Mouse (Mus musculus) midbrain, embryonic 11.5 days (tissue): Measurements from ENCODE around the gene Tubgcp6. TPM values are rescaled to one million over a fixed set of nuclear protein-coding genes. Genes with fewer than 3 reads are reported as not detected.

Experiments
- ATAC-seq: fragments of 200-750 bp; cut with Nextera tagmentation; 2 replicates; pipeline ENCODE4 v1.8.0; 2017; ENCODE audit warnings: moderate TSS enrichment, moderate library complexity; ENCODE audit not compliant: low FRiP score
- DNase-seq: peaks from one replicate; pipeline ENCODE4 v3.0.0; 2015; ENCODE audit warnings: low spot score; ENCODE audit errors: missing footprints
- H3K27ac ChIP-seq: fragments of 300-500 bp; sonication (generic); 2 replicates; pipeline ENCODE4 v1.5.1; 2014; ENCODE audit warnings: low read depth, low read length
- H3K27me3 ChIP-seq: fragments of 300-500 bp; sonication (generic); 2 replicates; pipeline ENCODE4 v1.6.1; 2014; ENCODE audit warnings: mild to moderate bottlenecking, low read length, moderate library complexity, mixed read lengths; ENCODE audit not compliant: control insufficient read depth, insufficient read depth
- H3K36me3 ChIP-seq: fragments of 300-500 bp; sonication (generic); 2 replicates; pipeline ENCODE4 v1.6.1; 2014; ENCODE audit warnings: mild to moderate bottlenecking, low read length, moderate library complexity, mixed read lengths; ENCODE audit not compliant: control insufficient read depth, insufficient read depth
- H3K4me1 ChIP-seq: fragments of 300-500 bp; sonication (generic); 2 replicates; pipeline ENCODE4 v1.6.1; 2014; ENCODE audit warnings: low read length; ENCODE audit not compliant: control insufficient read depth, insufficient read depth
- H3K4me2 ChIP-seq: fragments of 300-500 bp; sonication (generic); 2 replicates; pipeline ENCODE4 v1.6.1; 2014; ENCODE audit warnings: mild to moderate bottlenecking, moderate library complexity
- H3K4me3 ChIP-seq: fragments of 300-500 bp; sonication (generic); 2 replicates; pipeline ENCODE4 v1.5.1; 2014; ENCODE audit warnings: low read depth, low read length
- H3K9ac ChIP-seq: fragments of 300-500 bp; sonication (generic); 2 replicates; pipeline ENCODE4 v1.6.1; 2014; ENCODE audit warnings: low read length
- H3K9me3 ChIP-seq: fragments of 300-500 bp; sonication (generic); 2 replicates; pipeline ENCODE4 v1.6.1; 2016; ENCODE audit warnings: low read length; ENCODE audit not compliant: control insufficient read depth
- WGBS: fragments of 180-500 bp; shearing (Covaris S2); extraction: QIAGEN DNeasy Blood & Tissue Kit; methylation state at CpG from one replicate; pipeline ENCODE4 v1.1.7; 2014; 5-methylcytosine and 5-hydroxymethylcytosine counted together
- polyA plus RNA-seq: library from polyadenylated mRNA; unstranded; fragments of >200 nt; fragmentation: Nextera tagmentation; extraction: Ambion mirVana; gene quantifications from 2 replicates; pipeline ENCODE4 v1.2.1, GENCODE M21; 2014

Gene Tubgcp6
- 14.9 and 16.8 TPM in 2 replicates for polyA plus RNA-seq

GRCm38 (mm10) chr15:89122649-89123366, at the start of gene Tubgcp6:
TSS of gene Tubgcp6 (minus strand) at chr15:89123112.
- WGBS, result under 1% methylated on average over 47 of the region's 47 CpGs
- Histone ChIP-seq H3K4me3 (peak within 1 kb of the TSS; percentile 88), H3K9me3 (no peaks in the 10 kb centered on the region), H3K27ac (peak within 1 kb of the TSS; percentile 47), H3K9ac (peak within 1 kb of the TSS; percentile 88), H3K36me3 (no peaks in the 10 kb centered on the region; the same call in 1 of the 2 replicates), H3K4me2 (peak within 1 kb of the TSS; percentile 96), H3K27me3 (no peaks in the 10 kb centered on the region), H3K4me1 (peaks cover 27% of the 10 kb centered on the region)
- DNase-seq (peak; percentile 100), ATAC-seq (peak; percentile 83)

- WGBS, result 37% methylated on average over 17 of the region's 17 CpGs
- ATAC-seq, result no peak
- H3K36me3 ChIP-seq, result peaks cover 10% of the 10 kb centered on the region
- peaks cover 56% of the 10 kb centered on the region for H3K4me1 ChIP-seq
- H3K27ac ChIP-seq, result peak overlapping the region; percentile 54; the same call in 1 of the 2 replicates
- no peaks in the 10 kb centered on the region for H3K27me3 ChIP-seq
- no peaks in the 10 kb centered on the region for H3K9me3 ChIP-seq
- peak; percentile 81 for DNase-seq
- peak overlapping the region; percentile 68 for H3K9ac ChIP-seq
- peak overlapping the region; percentile 99 for H3K4me2 ChIP-seq
- peak overlapping the region; percentile 52 for H3K4me3 ChIP-seq
These were observed 49.5 kb upstream of the Tubgcp6 start for GRCm38 (mm10) chr15:89172276-89172935.

- Histone ChIP-seq H3K9ac (no peak overlapping the region), H3K4me2 (no peak overlapping the region), H3K27ac (no peak overlapping the region), H3K4me3 (no peak overlapping the region), H3K36me3 (peaks cover 18% of the 10 kb centered on the region), H3K4me1 (peaks cover 49% of the 10 kb centered on the region), H3K27me3 (no peaks in the 10 kb centered on the region), H3K9me3 (no peaks in the 10 kb centered on the region)
- DNase-seq (peak; percentile 82), ATAC-seq (no peak)
- WGBS, result 90% methylated on average over 5 of the region's 5 CpGs
These were observed 48.7 kb upstream of the Tubgcp6 start for GRCm38 (mm10) chr15:89171526-89172051.

GRCm38 (mm10) chr15:89170102-89170501, 47.2 kb upstream of the Tubgcp6 start:
- Histone ChIP-seq H3K4me2 (no peak overlapping the region), H3K4me3 (no peak overlapping the region), H3K27me3 (no peaks in the 10 kb centered on the region), H3K9ac (0 out of 2 replicates have a peak overlapping the region, but pooled peaks have one; percentile 5), H3K36me3 (peaks cover 28% of the 10 kb centered on the region), H3K9me3 (no peaks in the 10 kb centered on the region), H3K27ac (no peak overlapping the region), H3K4me1 (peaks cover 42% of the 10 kb centered on the region)
- 66% methylated on average over 3 of the region's 3 CpGs for WGBS
- ATAC-seq (no peak), DNase-seq (no peak)

GRCm38 (mm10) chr15:89169431-89169830, 46.5 kb upstream of the Tubgcp6 start:
- peak; percentile 38; the same call in 1 of the 2 replicates for ATAC-seq
- H3K9ac ChIP-seq, result 0 out of 2 replicates have a peak overlapping the region, but pooled peaks have one; percentile 5
- H3K36me3 ChIP-seq, result peaks cover 28% of the 10 kb centered on the region
- H3K4me2 ChIP-seq, result no peak overlapping the region
- DNase-seq, result peak; percentile 93
- no peak overlapping the region for H3K27ac ChIP-seq
- H3K27me3 ChIP-seq, result no peaks in the 10 kb centered on the region
- H3K9me3 ChIP-seq, result no peaks in the 10 kb centered on the region
- H3K4me3 ChIP-seq, result no peak overlapping the region
- H3K4me1 ChIP-seq, result peaks cover 36% of the 10 kb centered on the region
- WGBS, result 7% methylated on average over 10 of the region's 10 CpGs

- Histone ChIP-seq H3K9ac (no peak overlapping the region), H3K4me1 (peaks cover 31% of the 10 kb centered on the region), H3K36me3 (peaks cover 32% of the 10 kb centered on the region), H3K4me3 (no peak overlapping the region), H3K27ac (no peak overlapping the region), H3K9me3 (no peaks in the 10 kb centered on the region), H3K27me3 (no peaks in the 10 kb centered on the region), H3K4me2 (no peak overlapping the region)
- no peak for DNase-seq
- ATAC-seq, result no peak
- 67% methylated on average over 10 of the region's 10 CpGs for WGBS
These were observed 46.0 kb upstream of the Tubgcp6 start for GRCm38 (mm10) chr15:89168922-89169321.

- WGBS, result 93% methylated on average over 12 of the region's 12 CpGs
- Histone ChIP-seq H3K9ac (no peak overlapping the region), H3K36me3 (peaks cover 56% of the 10 kb centered on the region), H3K27me3 (no peaks in the 10 kb centered on the region), H3K27ac (no peak overlapping the region), H3K4me1 (peaks cover 13% of the 10 kb centered on the region), H3K4me2 (no peak overlapping the region), H3K9me3 (no peaks in the 10 kb centered on the region), H3K4me3 (no peak overlapping the region)
- DNase-seq (no peak), ATAC-seq (no peak)
These were observed 42.6 kb upstream of the Tubgcp6 start for GRCm38 (mm10) chr15:89165478-89165877.

- Histone ChIP-seq H3K27me3 (no peaks in the 10 kb centered on the region), H3K4me1 (no peaks in the 10 kb centered on the region), H3K4me2 (no peak overlapping the region), H3K9me3 (no peaks in the 10 kb centered on the region), H3K27ac (no peak overlapping the region), H3K9ac (no peak overlapping the region), H3K36me3 (peaks cover 60% of the 10 kb centered on the region), H3K4me3 (no peak overlapping the region)
- no peak for ATAC-seq
- peak; percentile 78 for DNase-seq
- WGBS, result 90% methylated on average over 9 of the region's 9 CpGs
These were observed 38.5 kb upstream of the Tubgcp6 start for GRCm38 (mm10) chr15:89161397-89161796.

- Histone ChIP-seq H3K9me3 (no peaks in the 10 kb centered on the region), H3K36me3 (peaks cover 54% of the 10 kb centered on the region), H3K4me1 (no peaks in the 10 kb centered on the region), H3K9ac (no peak overlapping the region), H3K27ac (no peak overlapping the region), H3K27me3 (no peaks in the 10 kb centered on the region), H3K4me2 (no peak overlapping the region), H3K4me3 (no peak overlapping the region)
- 94% methylated on average over 16 of the region's 16 CpGs for WGBS
- peak; percentile 84 for DNase-seq
- ATAC-seq, result no peak
These were observed 35.6 kb upstream of the Tubgcp6 start for GRCm38 (mm10) chr15:89158516-89158915.
